Mouse (Mus musculus): ENCODE data around the gene Bola1. TPM values are rescaled to one million over a fixed set of nuclear protein-coding genes. Genes with fewer than 3 reads are reported as not detected.

Gene Bola1
- total and polyA plus RNA-seq, 2 experiments from 2014 or later = 31.4 to 67.7 TPM

DNA sequence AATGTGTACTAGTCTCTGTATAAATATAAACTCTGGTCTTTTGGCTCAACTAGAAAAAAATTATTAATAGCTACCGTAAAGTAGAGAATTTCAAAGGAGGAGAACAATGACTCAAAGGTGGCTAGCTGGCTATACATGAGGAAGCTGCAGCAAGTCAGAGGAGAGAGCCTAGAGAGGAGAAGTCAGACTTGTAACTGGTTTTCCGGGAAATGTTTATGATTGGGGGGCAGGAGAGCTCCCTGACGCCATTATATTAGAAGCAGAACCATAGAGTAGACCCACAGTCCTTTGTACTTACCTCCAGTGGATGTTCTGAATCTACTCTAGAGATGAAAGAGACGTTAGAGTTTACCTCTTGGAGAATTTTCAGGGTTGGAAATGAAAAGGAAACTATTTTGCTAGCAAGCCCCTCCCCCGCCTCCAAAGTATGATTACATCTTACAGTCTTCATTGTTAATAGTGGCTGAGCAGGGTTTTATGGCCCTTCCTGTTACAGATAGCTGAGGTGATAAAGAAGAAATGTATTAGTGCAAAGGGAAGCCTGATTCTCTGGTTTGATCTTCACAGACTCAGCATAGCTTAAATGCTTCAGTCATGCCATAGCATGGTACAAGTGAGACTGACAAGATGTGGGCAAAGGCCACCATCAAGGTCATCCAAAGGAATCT is 36.6 kb upstream of the Bola1 start:
- TF ChIP-seq CTCF (IDR thresholded peaks at IDR 0.05; ENCODE audit: low read depth) = no peak
- Histone ChIP-seq H3K27ac (ENCODE audit: low read depth, low read length) (no peak overlapping the region), H3K4me2 (ENCODE audit: low read depth) (no peak overlapping the region), H3K4me1 (ENCODE audit: insufficient read depth) (no peaks in the 10 kb centered on the region), H3K9ac (no peak overlapping the region), H3K9me3 (ENCODE audit: low read length) (no peaks in the 10 kb centered on the region), H3K36me3 (ENCODE audit: insufficient read depth) (no peaks in the 10 kb centered on the region), H3K4me3 (ENCODE audit: low read depth, low read length) (no peak overlapping the region), H3K27me3 (ENCODE audit: insufficient read depth, low read length) (no peaks in the 10 kb centered on the region)
- DNase-seq (no peak), ATAC-seq (no peak)
- WGBS = 83% methylated on average over 5 of the region's 5 CpGs

DNA sequence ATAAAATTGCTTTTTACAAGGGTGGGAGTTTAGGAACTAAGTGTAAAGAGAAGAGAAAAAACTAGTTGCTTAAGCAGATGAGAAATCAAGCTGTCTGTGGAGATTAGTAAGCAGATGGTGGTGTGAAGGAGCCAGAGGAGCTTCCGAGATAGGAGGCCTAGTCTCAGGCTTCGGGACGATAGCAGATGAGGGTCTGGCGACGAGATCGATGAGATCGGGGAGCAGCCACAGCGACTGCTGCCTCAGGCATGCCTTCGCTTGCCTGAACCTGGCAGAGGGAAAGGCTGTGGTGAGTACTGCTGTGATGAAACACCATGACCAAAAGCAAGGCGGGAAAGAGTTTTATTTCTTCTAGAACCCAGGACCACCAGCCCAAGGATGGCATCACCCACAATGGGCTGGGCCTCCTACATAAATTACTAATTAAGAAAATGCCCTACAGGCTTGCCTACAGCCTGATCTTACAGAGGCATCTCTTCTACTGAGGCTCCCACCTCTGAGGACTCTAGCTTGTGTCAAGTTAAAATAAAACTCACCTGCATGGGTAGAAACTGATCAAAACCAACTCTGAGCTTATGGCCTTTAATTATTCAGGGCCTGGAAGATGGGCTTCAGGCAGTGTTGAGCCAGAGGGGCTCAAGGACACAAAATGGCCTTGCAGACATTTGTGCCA is 35.3 kb upstream of the Bola1 start:
- 55% methylated on average over 10 of the region's 10 CpGs for WGBS

DNA sequence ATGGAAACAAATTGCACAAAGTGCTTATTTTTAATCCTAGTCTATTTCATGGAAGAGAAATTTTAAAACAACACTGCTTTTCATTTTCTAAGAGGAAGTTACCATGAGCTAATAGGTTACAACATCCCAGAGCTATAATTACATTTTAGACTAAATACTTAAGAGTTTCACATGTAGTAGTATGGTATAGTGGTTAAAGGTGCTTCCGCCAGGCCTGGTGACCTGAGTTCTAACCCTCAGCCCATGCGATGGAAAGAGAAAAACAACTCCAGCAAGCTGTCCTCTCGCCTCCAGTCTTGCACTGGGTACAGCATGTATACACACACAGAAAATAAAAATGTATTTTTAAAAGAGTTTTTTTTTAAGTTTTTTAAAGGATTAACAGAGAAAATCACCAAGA is 32.3 kb upstream of the Bola1 start:
- ATAC-seq = no peak
- WGBS = 93% methylated on average over 3 of the region's 3 CpGs

More for the DNA sequence above, 35.3 kb upstream of the Bola1 start:
- no peak for TF ChIP-seq CTCF (IDR thresholded peaks at IDR 0.05; ENCODE audit: low read depth)
- no peak overlapping the region for H3K9ac ChIP-seq
- no peak overlapping the region for H3K27ac ChIP-seq (ENCODE audit: low read depth, low read length)
- no peaks in the 10 kb centered on the region for H3K4me1 ChIP-seq (ENCODE audit: insufficient read depth)
- H3K36me3 ChIP-seq (ENCODE audit: insufficient read depth) = no peaks in the 10 kb centered on the region
- ATAC-seq = peak; percentile 68
- H3K9me3 ChIP-seq (ENCODE audit: low read length) = no peaks in the 10 kb centered on the region
- peak; percentile 48 for DNase-seq
- H3K27me3 ChIP-seq (ENCODE audit: insufficient read depth, low read length) = no peaks in the 10 kb centered on the region
- H3K4me2 ChIP-seq (ENCODE audit: low read depth) = no peak overlapping the region
- H3K4me3 ChIP-seq (ENCODE audit: low read depth, low read length) = no peak overlapping the region

DNA sequence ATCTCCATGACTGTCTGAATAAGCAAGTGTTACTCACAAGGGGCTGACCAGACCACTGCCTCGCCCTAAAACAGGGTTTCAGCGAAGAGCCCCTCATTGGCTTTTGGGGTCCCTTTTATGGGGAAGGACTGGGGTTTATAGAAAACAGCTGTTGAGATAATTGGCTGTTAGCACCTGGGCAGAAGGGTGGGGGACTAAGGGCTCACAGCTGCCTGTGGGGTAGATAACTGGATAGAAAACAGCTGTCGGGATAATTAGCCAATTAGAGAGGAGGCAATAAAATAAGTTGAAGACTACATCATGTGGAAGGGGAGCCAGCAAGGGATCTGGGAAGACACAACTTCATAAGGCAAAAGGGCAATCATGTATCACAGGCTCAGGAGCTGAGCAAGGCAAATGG is 31.4 kb upstream of the Bola1 start:
- Histone ChIP-seq H3K27ac (ENCODE audit: low read depth, low read length) (no peak overlapping the region), H3K27me3 (ENCODE audit: insufficient read depth, low read length) (no peaks in the 10 kb centered on the region), H3K9me3 (ENCODE audit: low read length) (no peaks in the 10 kb centered on the region), H3K4me3 (ENCODE audit: low read depth, low read length) (no peak overlapping the region), H3K36me3 (ENCODE audit: insufficient read depth) (no peaks in the 10 kb centered on the region), H3K9ac (no peak overlapping the region), H3K4me1 (ENCODE audit: insufficient read depth) (0 out of 2 replicates have a peak, but pooled peaks cover 4% of the 10 kb centered on the region), H3K4me2 (ENCODE audit: low read depth) (no peak overlapping the region)
- ATAC-seq = no peak
- no peak for DNase-seq
- WGBS = 74% methylated on average over 3 of the region's 3 CpGs
- no peak for TF ChIP-seq CTCF (IDR thresholded peaks at IDR 0.05; ENCODE audit: low read depth)

More for the DNA sequence above, 32.3 kb upstream of the Bola1 start:
- Histone ChIP-seq H3K27ac (ENCODE audit: low read depth, low read length) (no peak overlapping the region), H3K4me2 (ENCODE audit: low read depth) (no peak overlapping the region), H3K4me3 (ENCODE audit: low read depth, low read length) (no peak overlapping the region), H3K9ac (no peak overlapping the region), H3K27me3 (ENCODE audit: insufficient read depth, low read length) (no peaks in the 10 kb centered on the region), H3K9me3 (ENCODE audit: low read length) (no peaks in the 10 kb centered on the region), H3K4me1 (ENCODE audit: insufficient read depth) (0 out of 2 replicates have a peak, but pooled peaks cover 4% of the 10 kb centered on the region), H3K36me3 (ENCODE audit: insufficient read depth) (no peaks in the 10 kb centered on the region)
- DNase-seq = no peak
- no peak for TF ChIP-seq CTCF (IDR thresholded peaks at IDR 0.05; ENCODE audit: low read depth)

DNA sequence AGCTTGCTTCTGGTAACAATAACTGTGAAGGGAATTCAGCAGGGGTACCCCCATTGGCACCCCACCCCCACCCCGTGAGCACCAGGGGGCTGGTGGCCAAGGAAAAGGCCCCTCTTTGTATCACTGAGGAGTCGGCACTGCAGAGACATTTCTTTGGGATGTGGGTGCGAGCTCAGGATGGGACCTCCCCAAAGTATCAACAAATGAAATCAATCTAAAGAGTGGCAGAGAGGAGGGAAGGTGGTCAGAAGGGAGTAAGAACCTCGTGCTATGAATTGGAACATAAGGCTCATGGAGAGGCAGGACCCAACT is 29.5 kb upstream of the Bola1 start:
- Histone ChIP-seq H3K4me1 (ENCODE audit: insufficient read depth) (0 out of 2 replicates have a peak, but pooled peaks cover 9% of the 10 kb centered on the region), H3K27me3 (ENCODE audit: insufficient read depth, low read length) (no peaks in the 10 kb centered on the region), H3K9ac (no peak overlapping the region), H3K27ac (ENCODE audit: low read depth, low read length) (no peak overlapping the region), H3K9me3 (ENCODE audit: low read length) (no peaks in the 10 kb centered on the region), H3K36me3 (ENCODE audit: insufficient read depth) (no peaks in the 10 kb centered on the region), H3K4me2 (ENCODE audit: low read depth) (no peak overlapping the region), H3K4me3 (ENCODE audit: low read depth, low read length) (no peak overlapping the region)
- no peak for ATAC-seq
- WGBS = 39% methylated on average over 4 of the region's 4 CpGs
- no peak for DNase-seq
- TF ChIP-seq CTCF (IDR thresholded peaks at IDR 0.05; ENCODE audit: low read depth) = no peak

DNA sequence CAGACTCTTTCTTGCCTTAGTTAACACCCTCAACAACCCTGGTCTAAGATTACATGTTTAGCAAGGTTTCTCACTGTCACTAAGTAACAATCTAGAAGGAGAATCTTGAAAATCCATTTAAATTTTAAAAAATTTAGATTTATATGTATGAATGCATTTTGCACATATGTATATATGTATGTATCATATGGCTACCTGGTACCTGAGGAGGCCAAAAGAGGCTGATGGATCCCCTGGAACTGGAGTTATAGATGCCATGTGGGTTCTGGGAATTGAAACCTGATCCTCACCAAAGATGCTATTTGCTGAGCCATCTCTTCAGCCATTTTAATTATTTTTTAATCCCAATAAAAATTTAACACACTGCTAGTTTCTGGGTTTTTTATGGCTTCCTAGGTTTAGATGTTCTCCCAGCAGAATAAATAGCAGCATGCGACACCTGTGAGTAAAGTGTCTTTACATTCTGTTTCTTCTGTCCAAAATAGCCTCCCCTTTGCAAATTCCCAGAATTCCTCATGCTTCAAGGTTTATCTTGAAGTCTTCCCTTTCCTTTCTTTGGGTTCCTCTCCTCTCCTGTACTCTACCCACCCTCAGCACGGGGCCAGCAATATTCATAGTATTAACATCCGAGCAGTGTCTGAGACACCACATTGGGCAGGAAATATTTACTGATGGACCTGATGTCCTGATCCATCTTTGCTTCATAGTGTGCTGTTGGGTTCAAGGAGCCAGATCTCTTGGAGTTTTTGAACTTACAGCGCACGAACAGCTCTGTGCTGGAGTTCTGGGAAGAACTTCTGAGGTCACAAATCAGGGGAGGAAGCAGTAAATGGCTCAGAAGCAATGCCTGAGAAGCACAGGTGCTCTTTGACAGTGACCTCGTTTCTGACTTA is 28.9 kb upstream of the Bola1 start:
- H3K27me3 ChIP-seq (ENCODE audit: insufficient read depth, low read length) = no peaks in the 10 kb centered on the region
- H3K4me1 ChIP-seq (ENCODE audit: insufficient read depth) = 0 out of 2 replicates have a peak, but pooled peaks cover 9% of the 10 kb centered on the region
- WGBS = 49% methylated on average over 6 of the region's 6 CpGs
- H3K27ac ChIP-seq (ENCODE audit: low read depth, low read length) = no peak overlapping the region
- H3K4me3 ChIP-seq (ENCODE audit: low read depth, low read length) = no peak overlapping the region
- ATAC-seq = no peak
- no peak for TF ChIP-seq CTCF (IDR thresholded peaks at IDR 0.05; ENCODE audit: low read depth)
- no peak overlapping the region for H3K9ac ChIP-seq
- H3K4me2 ChIP-seq (ENCODE audit: low read depth) = peak overlapping the region; percentile 39
- DNase-seq = no peak
- no peaks in the 10 kb centered on the region for H3K36me3 ChIP-seq (ENCODE audit: insufficient read depth)
- H3K9me3 ChIP-seq (ENCODE audit: low read length) = no peaks in the 10 kb centered on the region
